Mouse (Mus musculus) left cerebral cortex, postnatal 36 days (tissue): ENCODE results near the gene Ywhah. TPM values are rescaled to one million over a fixed set of nuclear protein-coding genes. Genes with fewer than 3 reads are reported as not detected.

Source experiments
- DNase-seq, 2 experiments: peaks; one replicate each; pipeline ENCODE4 v3.0.0; 2021 to 2022; ENCODE audit warnings: low spot score in 2 of 2, mixed read lengths in 1 of 2
- intact Hi-C: fragments of 180-260 bp; cut with DNase I; formaldehyde crosslinking; loops from one replicate; pipeline ENCODE4 v1.15.1; 2025
- total RNA-seq, 2 experiments: library from RNA; stranded (reverse); gene quantifications; 2 replicates each; pipeline ENCODE4 v1.2.3; 2021

The Ywhah gene
- 1,000 to 10,000 TPM; 1,119 to 1,229 TPM for total RNA-seq

DNA sequence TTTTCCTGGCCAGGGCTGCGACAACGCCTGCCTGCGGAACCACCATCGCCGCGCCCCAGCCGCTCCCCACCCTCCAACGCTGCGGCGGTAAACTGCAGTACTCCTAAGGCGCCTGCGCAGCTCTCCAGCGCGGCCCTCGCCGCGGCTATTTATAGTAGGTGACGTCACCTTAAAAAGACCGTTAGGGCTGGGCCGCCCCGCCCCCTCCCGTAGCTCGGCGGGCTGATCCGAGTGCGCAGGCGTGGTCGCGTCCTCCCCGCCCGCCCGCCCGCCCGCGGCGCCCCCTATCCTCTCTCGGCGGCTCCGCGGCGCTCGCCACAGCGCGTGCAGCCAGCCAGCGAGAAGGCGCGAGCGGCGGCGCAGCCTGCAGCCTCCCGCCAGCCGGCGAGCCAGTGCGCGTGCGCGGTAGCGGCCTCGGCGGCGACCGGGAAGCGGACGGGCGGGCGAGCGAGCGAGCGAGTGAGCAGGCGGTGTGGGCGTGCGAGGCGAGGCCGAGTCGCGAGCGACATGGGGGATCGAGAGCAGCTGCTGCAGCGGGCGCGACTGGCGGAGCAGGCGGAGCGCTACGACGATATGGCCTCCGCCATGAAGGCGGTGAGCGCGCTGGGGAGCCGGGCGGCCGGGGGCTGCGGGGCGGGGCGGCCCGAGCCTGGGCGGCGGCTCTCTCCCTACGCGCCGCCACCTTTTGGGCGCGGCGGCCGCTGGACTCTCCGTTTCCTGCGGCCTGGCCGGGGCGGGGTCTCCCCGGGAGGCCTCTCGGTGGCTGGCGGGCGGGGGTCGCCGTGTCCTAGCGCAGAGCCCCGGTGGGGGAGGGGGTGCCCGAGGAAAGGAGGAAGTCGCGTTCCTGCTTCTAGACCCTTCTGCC lies at the start of gene Ywhah:
Ywhah (plus strand) TSS at position 256 of the 865 bp plus-strand sequence.
- intact Hi-C loops = loop anchor here (5.0 kb wide), 1 partner anchor 41 kb away; no protein-coding TSS in a partner anchor
- peak; percentile 98 for DNase-seq

GRCm38 (mm10) chr5:32976541-32976940 lies 42.1 kb upstream of the Ywhah start:
- intact Hi-C loops = loop anchor here (5.0 kb wide), 2 partner anchors 41 to 56 kb away; partner anchors contain the start of gene Ywhah
- no peak for DNase-seq

- peak in 1 of 2 experiments; percentile 17 for DNase-seq
- intact Hi-C loops = loop anchor here (5.0 kb wide), 2 partner anchors 40 to 55 kb away; partner anchors contain the start of gene Ywhah
Measured at GRCm38 (mm10) chr5:32977179-32977578, 41.4 kb upstream of the Ywhah start.

DNA sequence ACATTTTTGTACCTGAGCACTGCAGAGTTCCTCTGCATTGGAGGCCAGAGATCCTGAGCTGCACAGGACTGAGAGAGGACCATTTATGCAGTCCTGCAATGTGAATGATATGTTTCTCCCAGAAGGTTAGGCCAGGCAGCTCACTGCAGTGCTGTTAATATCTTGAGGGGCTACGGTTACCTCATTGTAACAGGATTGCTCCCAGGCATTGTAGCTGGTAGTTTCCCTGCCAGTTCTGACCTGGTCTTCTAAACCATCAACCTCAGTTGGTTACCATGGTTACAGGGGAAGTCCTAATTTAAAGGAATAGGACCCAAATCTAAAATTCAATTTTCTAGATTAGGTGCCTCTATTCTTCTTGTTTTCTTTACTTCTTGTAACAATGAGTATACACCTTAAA lies 33.2 kb upstream of the Ywhah start:
- no peak for DNase-seq
- intact Hi-C loops = loop anchor here (5.0 kb wide), 2 partner anchors 37 to 53 kb away; no protein-coding TSS in a partner anchor

- intact Hi-C loops = loop anchor here (5.0 kb wide), 2 partner anchors 34 to 56 kb away; no protein-coding TSS in a partner anchor
- peak in 1 of 2 experiments; percentile 5 for DNase-seq
Measured at GRCm38 (mm10) chr5:32987873-32988272, 30.7 kb upstream of the Ywhah start.

- intact Hi-C loops = loop anchor here (1.0 to 5.0 kb wide), 3 partner anchors 11 to 58 kb away; no protein-coding TSS in a partner anchor
- peak; percentile 69 to 71 for DNase-seq
Measured at GRCm38 (mm10) chr5:32989959-32990640, 28.5 kb upstream of the Ywhah start.

GRCm38 (mm10) chr5:32991152-32991551 lies 27.5 kb upstream of the Ywhah start:
- intact Hi-C loops = no loop called here
- peak; percentile 77 to 82 for DNase-seq

DNA sequence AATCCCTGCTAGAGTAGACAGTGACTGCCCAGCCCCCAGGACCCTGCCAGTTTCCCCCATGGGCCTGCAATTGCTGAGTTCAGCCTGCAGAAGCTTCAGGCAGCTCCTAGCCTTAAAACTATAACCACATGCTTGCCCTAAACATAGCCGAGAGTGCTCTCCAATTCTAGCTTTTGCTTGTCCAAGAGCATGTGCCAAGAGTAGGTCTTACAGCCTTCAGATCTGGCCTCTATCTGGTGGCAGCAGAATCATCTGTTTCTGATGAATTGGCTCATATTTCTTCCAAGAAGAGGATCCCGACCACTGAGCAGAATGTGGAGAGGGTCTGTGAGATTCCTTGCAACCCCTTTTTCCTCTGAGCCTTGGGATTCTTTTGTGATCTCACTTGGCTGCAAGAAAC lies 24.1 kb upstream of the Ywhah start:
- no peak for DNase-seq
- intact Hi-C loops = no loop called here

DNA sequence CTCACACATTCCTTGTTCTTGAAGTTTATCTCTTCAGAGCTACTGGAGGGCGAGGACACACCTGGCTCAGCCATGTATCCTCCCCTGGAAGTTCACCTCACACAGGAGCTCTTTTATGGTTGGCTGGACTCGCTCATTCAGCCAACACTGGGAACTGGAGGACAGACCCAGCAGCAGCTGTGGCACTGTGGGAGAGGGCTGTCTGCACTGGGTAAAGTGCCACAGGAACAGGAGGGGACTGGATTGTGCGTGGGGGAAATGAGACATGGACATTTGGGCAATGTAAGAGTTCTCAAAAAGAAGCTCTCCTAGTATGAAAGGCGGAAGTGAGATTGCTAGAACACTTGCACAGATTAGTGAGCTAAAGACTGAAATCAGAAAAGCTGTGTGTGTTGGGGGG lies 22.9 kb upstream of the Ywhah start:
- DNase-seq = no peak
- intact Hi-C loops = no loop called here

GRCm38 (mm10) chr5:32996560-32996959 lies 22.1 kb upstream of the Ywhah start:
- DNase-seq = no peak

DNA sequence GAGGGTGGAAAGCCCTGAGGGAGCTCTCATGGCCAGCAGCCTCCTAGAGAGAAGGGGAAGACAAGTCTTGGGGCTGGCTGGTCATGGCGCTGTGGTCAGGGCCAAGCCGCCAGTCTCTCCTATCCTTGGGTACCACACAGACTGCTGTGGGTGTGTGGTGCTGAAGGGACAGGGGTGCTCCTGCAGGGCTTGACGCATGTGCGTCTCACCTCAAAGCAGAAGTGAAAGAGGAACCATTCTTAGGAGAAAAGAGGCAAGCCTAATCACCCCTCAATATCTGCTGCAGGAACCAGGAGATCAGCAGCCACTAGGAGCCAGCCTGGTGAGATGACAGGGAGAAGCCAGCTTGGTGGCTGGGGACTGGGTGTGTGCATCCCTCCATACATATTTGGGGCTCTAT lies 20.9 kb upstream of the Ywhah start:
- no peak for DNase-seq
- intact Hi-C loops = no loop called here

More at GRCm38 (mm10) chr5:32996560-32996959, 22.1 kb upstream of the Ywhah start:
- intact Hi-C loops = no loop called here

DNA sequence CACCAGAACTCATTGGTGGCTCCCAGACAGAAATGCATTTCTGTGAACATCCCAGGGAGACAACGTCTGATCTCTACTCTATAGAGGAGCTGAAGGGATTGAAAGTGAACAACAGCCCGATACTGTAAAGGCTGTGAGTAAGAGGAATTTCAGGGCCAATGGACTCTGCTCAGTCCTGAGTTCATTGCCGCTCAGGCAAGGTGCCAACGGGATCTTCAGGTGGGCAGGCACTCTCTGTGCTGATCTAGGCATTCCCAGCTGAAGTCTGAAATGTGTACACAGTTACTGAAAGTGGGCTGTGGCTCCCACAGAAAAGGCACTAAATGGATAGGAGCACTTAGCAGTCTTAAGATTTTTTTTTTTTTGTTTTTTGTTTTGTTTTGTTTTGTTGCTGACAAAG lies 19.8 kb upstream of the Ywhah start:
- DNase-seq = no peak
- intact Hi-C loops = no loop called here

DNA sequence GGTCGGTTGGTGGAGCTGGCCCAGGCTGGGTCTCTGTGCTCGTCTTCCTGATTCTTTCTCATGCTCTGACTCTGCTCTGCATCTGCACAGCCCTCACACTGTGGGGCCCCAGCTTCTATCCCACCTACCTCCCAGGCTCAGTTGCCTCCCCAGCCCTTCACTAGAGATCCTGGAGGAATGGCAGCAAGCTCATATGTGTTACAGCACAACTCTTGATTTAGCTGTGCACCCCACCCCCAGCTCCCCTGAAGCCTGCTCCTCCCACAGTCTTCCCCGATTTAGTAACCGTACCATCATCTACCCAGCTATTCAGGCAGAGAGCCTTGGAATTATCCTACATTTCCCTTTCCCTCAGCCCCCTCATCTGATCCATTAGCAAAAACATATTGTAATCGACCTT lies 17.5 kb upstream of the Ywhah start:
- DNase-seq = peak; percentile 76 to 84
- intact Hi-C loops = loop anchor here (1.0 kb wide), 1 partner anchor 11 kb away; no protein-coding TSS in a partner anchor

GRCm38 (mm10) chr5:33002781-33003180 lies 15.8 kb upstream of the Ywhah start:
- DNase-seq = no peak

DNA sequence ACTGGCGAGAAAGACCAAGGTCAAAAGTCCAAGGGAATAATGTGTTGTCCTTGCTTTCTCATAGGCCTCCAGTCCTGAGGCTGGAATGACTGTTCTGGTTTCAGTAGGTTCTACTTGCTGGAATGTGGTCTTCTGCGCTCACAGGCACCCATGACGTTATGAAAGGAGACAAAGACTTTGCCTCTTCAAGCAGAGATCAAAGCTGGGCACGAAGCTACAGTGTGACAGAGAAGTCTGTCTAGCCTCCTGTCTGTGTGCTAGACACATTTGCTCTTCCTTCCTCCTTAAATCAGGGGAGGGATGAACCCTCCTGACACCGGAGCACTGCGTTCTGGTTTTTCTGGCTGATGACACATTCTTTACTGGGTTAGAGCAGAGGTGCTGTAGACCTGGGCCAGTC lies 15.1 kb upstream of the Ywhah start:
- DNase-seq = no peak
- intact Hi-C loops = no loop called here

More at GRCm38 (mm10) chr5:33002781-33003180, 15.8 kb upstream of the Ywhah start:
- intact Hi-C loops = no loop called here

- DNase-seq = no peak
- intact Hi-C loops = no loop called here
Measured at GRCm38 (mm10) chr5:33004110-33004509, 14.5 kb upstream of the Ywhah start.

DNA sequence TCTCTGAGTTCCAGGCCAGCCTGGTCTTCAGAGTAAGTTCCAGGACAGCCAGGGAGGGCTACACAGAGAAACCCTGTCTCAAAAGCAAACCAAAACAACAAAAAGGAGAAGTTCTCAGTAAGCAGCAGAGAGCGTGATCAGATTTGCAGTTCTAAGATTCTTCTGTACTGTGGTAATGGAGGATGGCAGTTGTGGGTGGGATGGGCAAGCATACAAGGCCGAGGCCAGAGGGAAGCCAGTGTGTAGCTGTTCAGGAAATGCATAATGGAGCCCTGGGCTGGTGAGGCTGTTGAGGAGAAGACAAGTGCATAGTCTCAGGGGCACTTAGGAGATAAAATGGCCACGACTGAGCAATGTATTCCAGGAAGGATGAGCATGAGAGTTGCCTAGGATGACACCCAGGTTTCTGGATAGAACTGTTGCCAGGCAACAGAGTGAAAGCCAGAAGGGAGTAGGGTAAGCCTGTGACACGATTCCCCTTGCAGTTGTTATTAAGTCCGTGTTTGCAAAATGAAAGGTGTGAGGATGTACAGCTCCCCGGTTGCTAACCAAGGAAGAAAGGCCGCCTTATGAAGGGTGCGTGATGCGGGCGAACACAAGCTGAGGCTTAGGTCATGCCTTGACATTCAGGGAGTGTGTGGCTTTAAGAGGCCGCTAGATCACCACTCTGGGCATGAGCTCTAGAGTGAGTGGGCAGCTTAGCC lies 13.0 kb upstream of the Ywhah start:
- DNase-seq = peak; percentile 62 to 70
- intact Hi-C loops = no loop called here

DNA sequence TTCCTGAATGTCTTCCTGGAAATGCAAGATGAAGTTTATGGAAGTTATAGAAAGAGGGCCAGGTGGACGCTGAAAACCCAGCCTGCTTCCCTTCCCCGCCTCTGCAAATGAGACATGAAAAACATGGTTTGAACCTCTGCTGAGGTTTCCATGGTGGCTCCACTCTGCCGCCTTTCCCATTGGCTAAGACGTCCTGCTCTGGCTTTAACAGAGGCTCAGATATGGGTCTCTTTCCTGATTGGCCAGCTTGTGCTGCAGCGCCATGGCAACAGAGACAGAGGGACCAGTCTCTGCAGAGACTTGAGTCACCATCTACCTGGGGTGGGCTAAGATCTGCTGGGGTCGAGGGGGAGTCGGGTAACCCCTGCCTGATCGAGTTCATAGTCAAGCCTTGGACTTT lies 11.9 kb upstream of the Ywhah start:
- DNase-seq = peak; percentile 80 to 82
- intact Hi-C loops = no loop called here

DNA sequence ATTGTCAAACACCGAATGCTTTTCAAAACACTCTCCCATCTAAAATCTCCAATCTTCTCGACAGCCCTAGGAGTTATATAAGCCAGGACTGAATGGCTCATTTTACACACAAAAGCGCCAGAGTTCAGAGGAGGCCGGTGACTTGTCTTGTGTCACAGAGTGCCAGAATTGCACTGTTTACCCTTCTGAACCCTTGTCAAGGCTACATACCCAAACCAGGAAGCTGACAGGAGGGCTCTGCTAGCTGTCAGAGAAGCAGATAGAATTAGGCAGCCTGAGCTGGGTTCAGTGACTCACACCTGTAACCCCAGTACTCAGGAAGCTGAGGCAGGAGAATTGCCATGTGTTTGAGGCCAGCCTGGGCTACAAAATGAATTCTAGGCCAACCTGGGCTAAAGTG lies 11.2 kb upstream of the Ywhah start:
- DNase-seq = no peak
- intact Hi-C loops = no loop called here

- intact Hi-C loops = no loop called here
- DNase-seq = no peak
Measured at GRCm38 (mm10) chr5:33009301-33009700, 9.3 kb upstream of the Ywhah start.
